Mouse (Mus musculus) G1E (cell line): ENCODE measurements at regions not wholly inside any gene's neighbourhood (a gene's known extent, or its start where the extent isn't known, plus 50 kb on each side); places are given as distances from the start of the nearest gene placed in this dataset.

Source experiments
- CTCF ChIP-seq: IDR thresholded peaks from 2 replicates; pipeline ENCODE4 v1.5.1; 2012; ENCODE audit warnings: low read depth, low read length, inconsistent platforms, mixed read lengths
- POLR2AphosphoS5 ChIP-seq: IDR thresholded peaks from 2 replicates; pipeline ENCODE4 v1.6.1; 2012; ENCODE audit warnings: low read depth, low read length, inconsistent platforms; ENCODE audit not compliant: insufficient replicate concordance
- TAL1 ChIP-seq: conservative IDR thresholded peaks from 2 replicates; pipeline ENCODE4 v1.6.1; 2012; ENCODE audit warnings: low read depth, low read length, inconsistent platforms, mixed read lengths

DNA sequence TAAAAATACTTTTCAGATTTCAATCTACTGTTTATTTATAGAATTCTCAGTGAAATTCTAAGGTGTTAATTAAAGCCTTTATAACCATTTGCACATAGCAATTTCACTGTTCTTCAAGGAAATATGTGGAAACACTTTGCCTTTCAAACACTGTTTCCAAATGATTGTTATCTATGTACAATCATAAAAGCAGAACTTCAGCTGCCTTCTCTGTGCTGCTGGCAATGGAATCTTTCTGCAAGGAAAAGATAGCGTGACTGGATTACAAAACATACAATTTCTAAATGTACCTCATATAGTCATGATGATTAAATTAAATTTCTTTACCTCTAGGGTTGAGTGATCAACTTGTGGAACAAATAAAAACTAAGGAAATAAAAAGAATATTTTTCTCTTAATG lies 326.2 kb downstream of the Kctd12 start:
- TF ChIP-seq CTCF: no peak
- TF ChIP-seq POLR2AphosphoS5: no peak
- no peak for TF ChIP-seq TAL1
